Mouse (Mus musculus) CH12.LX (cell line): ENCODE results near the gene Ttll9. TPM values are rescaled to one million over a fixed set of nuclear protein-coding genes. Genes with fewer than 3 reads are reported as not detected.

Experiments
- DNase-seq: peaks from one replicate; pipeline ENCODE4 v3.0.0-alpha.2; 2013; ENCODE audit errors: extremely low read depth
- H3K27ac ChIP-seq: 2 replicates; pipeline ENCODE4 v1.5.1; 2012; ENCODE audit warnings: low read depth, mild to moderate bottlenecking, control low read depth, moderate library complexity; ENCODE audit not compliant: insufficient read depth
- H3K27me3 ChIP-seq: replicated peaks from 2 replicates; pipeline ENCODE3; 2012; ENCODE audit warnings: inconsistent platforms
- H3K36me3 ChIP-seq, 2 experiments: replicated peaks in 1 of 2; 2 replicates each; pipeline versions ENCODE3 to v1.6.1; 2012; ENCODE audit warnings: inconsistent platforms in 1 of 2, low read length in 1 of 2, mild to moderate bottlenecking in 1 of 2, mixed read lengths in 1 of 2, moderate library complexity in 1 of 2; ENCODE audit not compliant: control insufficient read depth in 1 of 2, insufficient read depth in 1 of 2
- H3K4me1 ChIP-seq, 2 experiments: 2 replicates each; pipeline ENCODE4 v1.6.1; 2012; ENCODE audit warnings: inconsistent platforms in 1 of 2, moderate library complexity in 1 of 2; ENCODE audit not compliant: insufficient read depth in 2 of 2, control insufficient read depth in 1 of 2
- H3K4me2 ChIP-seq: 2 replicates; pipeline ENCODE4 v1.6.1; 2012; ENCODE audit warnings: low read depth, mild to moderate bottlenecking, control low read depth; ENCODE audit not compliant: poor library complexity, insufficient read depth, severe bottlenecking
- H3K4me3 ChIP-seq, 3 experiments: fragments of 150-350 bp in 1 of 3; sonication (generic) in 1 of 3; replicated peaks in 1 of 3; 2 replicates each; pipeline versions ENCODE3 to v1.5.1; 2011 to 2012; ENCODE audit warnings: low read depth in 2 of 3, low read length in 2 of 3, mild to moderate bottlenecking in 2 of 3, moderate library complexity in 2 of 3, control low read depth in 1 of 3, improper control_type of control experiment in 1 of 3, inconsistent platforms in 1 of 3, mixed read lengths in 1 of 3; ENCODE audit not compliant: poor library complexity in 1 of 3
- H3K79me2 ChIP-seq: replicated peaks from 2 replicates; pipeline ENCODE4 v1.6.1; 2012; ENCODE audit warnings: mild to moderate bottlenecking, moderate library complexity; ENCODE audit not compliant: control insufficient read depth, poor library complexity, insufficient read depth, severe bottlenecking; ENCODE audit errors: extremely low read depth
- H3K9ac ChIP-seq: 2 replicates; pipeline ENCODE4 v1.6.1; 2012; ENCODE audit warnings: low read depth, mild to moderate bottlenecking, control low read depth, moderate library complexity; ENCODE audit not compliant: insufficient read depth
- H3K9me3 ChIP-seq: replicated peaks from 2 replicates; pipeline ENCODE3; 2012; ENCODE audit warnings: low read length, inconsistent platforms, mixed read lengths
- BHLHE40 ChIP-seq: IDR thresholded peaks from 2 replicates; pipeline ENCODE4 v1.6.1; 2011; ENCODE audit warnings: mild to moderate bottlenecking, low read depth, low read length, improper control_type of control experiment
- CHD2 ChIP-seq: IDR thresholded peaks from 2 replicates; pipeline ENCODE4 v1.6.1; 2011; ENCODE audit warnings: low read length, improper control_type of control experiment
- ETS1 ChIP-seq: conservative IDR thresholded peaks from 2 replicates; pipeline ENCODE4 v1.6.1; 2012; ENCODE audit warnings: low read depth, mild to moderate bottlenecking, inconsistent platforms, low read length, improper control_type of control experiment, moderate library complexity
- GABPA ChIP-seq: IDR thresholded peaks from 2 replicates; pipeline ENCODE4 v1.6.1; 2012; ENCODE audit warnings: low read depth, low read length, improper control_type of control experiment, inconsistent platforms; ENCODE audit not compliant: insufficient replicate concordance
- HCFC1 ChIP-seq: IDR thresholded peaks from 2 replicates; pipeline ENCODE4 v1.6.1; 2012; ENCODE audit warnings: low read depth, mild to moderate bottlenecking, inconsistent platforms, low read length, improper control_type of control experiment
- JUN ChIP-seq: IDR thresholded peaks from 2 replicates; pipeline ENCODE4 v1.6.1; 2011; ENCODE audit warnings: low read depth, mild to moderate bottlenecking, low read length, improper control_type of control experiment, moderate library complexity; ENCODE audit not compliant: insufficient read depth
- JUND ChIP-seq: conservative IDR thresholded peaks from 2 replicates; pipeline ENCODE4 v1.6.1; 2011; ENCODE audit warnings: low read depth, low read length, improper control_type of control experiment
- KAT2A ChIP-seq: IDR thresholded peaks from 2 replicates; pipeline ENCODE4 v1.6.1; 2012; ENCODE audit warnings: low read length, improper control_type of control experiment, inconsistent platforms; ENCODE audit not compliant: insufficient replicate concordance
- MAX ChIP-seq: IDR thresholded peaks from 2 replicates; pipeline ENCODE4 v1.6.1; 2011; ENCODE audit warnings: low read length, improper control_type of control experiment
- MXI1 ChIP-seq: IDR thresholded peaks from 2 replicates; pipeline ENCODE4 v1.6.1; 2011; ENCODE audit warnings: mild to moderate bottlenecking, low read depth, low read length, improper control_type of control experiment
- MYC ChIP-seq: IDR thresholded peaks from 2 replicates; pipeline ENCODE4 v1.6.1; 2011; ENCODE audit warnings: low read depth, mild to moderate bottlenecking, improper control_type of control experiment, low read length
- NRF1 ChIP-seq: IDR thresholded peaks from 2 replicates; pipeline ENCODE4 v1.6.1; 2014; ENCODE audit warnings: low read depth, mild to moderate bottlenecking, inconsistent platforms, low read length, improper control_type of control experiment, moderate library complexity
- PAX5 ChIP-seq: IDR thresholded peaks from 2 replicates; pipeline ENCODE4 v1.6.1; 2012; ENCODE audit warnings: low read length, inconsistent platforms, mixed read lengths
- POLR2A ChIP-seq: IDR thresholded peaks from 2 replicates; pipeline ENCODE4 v1.6.1; 2011; ENCODE audit warnings: low read depth, mild to moderate bottlenecking, improper control_type of control experiment, low read length
- POLR2AphosphoS2 ChIP-seq: IDR thresholded peaks from 2 replicates; pipeline ENCODE4 v1.6.1; 2011; ENCODE audit warnings: low read depth, low read length, improper control_type of control experiment
- RAD21 ChIP-seq: IDR thresholded peaks from 2 replicates; pipeline ENCODE4 v1.6.1; 2011; ENCODE audit warnings: low read depth, mild to moderate bottlenecking, low read length, improper control_type of control experiment, moderate library complexity
- RCOR1 ChIP-seq: conservative IDR thresholded peaks from 2 replicates; pipeline ENCODE4 v1.6.1; 2012; ENCODE audit warnings: low read depth, mild to moderate bottlenecking, inconsistent platforms, low read length, improper control_type of control experiment
- SIN3A ChIP-seq: IDR thresholded peaks from 2 replicates; pipeline ENCODE4 v1.6.1; 2012; ENCODE audit warnings: low read length, improper control_type of control experiment, inconsistent platforms
- SMC3 ChIP-seq: IDR thresholded peaks from 2 replicates; pipeline ENCODE4 v1.6.1; 2011; ENCODE audit warnings: low read depth, low read length, improper control_type of control experiment
- TCF12 ChIP-seq: IDR thresholded peaks from 2 replicates; pipeline ENCODE4 v1.6.1; 2014; ENCODE audit warnings: low read depth, mild to moderate bottlenecking, inconsistent platforms, low read length, improper control_type of control experiment
- USF1 ChIP-seq: IDR thresholded peaks from 2 replicates; pipeline ENCODE4 v1.6.1; 2014; ENCODE audit warnings: low read depth, mild to moderate bottlenecking, inconsistent platforms, low read length, improper control_type of control experiment
- USF2 ChIP-seq: conservative IDR thresholded peaks from 2 replicates; pipeline ENCODE4 v1.6.1; 2011; ENCODE audit warnings: low read depth, low read length, improper control_type of control experiment
- ZKSCAN1 ChIP-seq: IDR thresholded peaks from 2 replicates; pipeline ENCODE4 v1.6.1; 2012; ENCODE audit warnings: low read depth, inconsistent platforms, low read length, improper control_type of control experiment, borderline replicate concordance
- ZMIZ1 ChIP-seq: IDR thresholded peaks from 2 replicates; pipeline ENCODE4 v1.6.1; 2012; ENCODE audit warnings: low read depth, mild to moderate bottlenecking, inconsistent platforms, low read length, improper control_type of control experiment
- ZNF384 ChIP-seq: IDR thresholded peaks from 2 replicates; pipeline ENCODE4 v1.6.1; 2012; ENCODE audit warnings: low read depth, low read length, improper control_type of control experiment, inconsistent platforms
- dilution Hi-C: fragments of 300-500 bp; cut with MboI; formaldehyde crosslinking; loops from 2 replicates; pipeline ENCODE4 v1.14.3; 2020; ENCODE audit warnings: low sequenced_read_pairs; ENCODE audit not compliant: extremely low pct_unique_long_range_greater_than_20kb, extremely low pct_ligation_motif_present
- in situ Hi-C: fragments of 300-500 bp; cut with MboI; formaldehyde crosslinking; loops from 3 replicates; pipeline ENCODE4 v1.14.3; 2019; ENCODE audit warnings: low sequenced_read_pairs, low pct_ligation_motif_present, low pct_unique_long_range_greater_than_20kb, mixed read lengths
- polyA plus RNA-seq: library from polyadenylated mRNA; unstranded; fragments of >175 nt; gene quantifications from 2 replicates; pipeline ENCODE4 v1.2.1, GENCODE M21; 2012; ENCODE audit warnings: low read depth; ENCODE audit not compliant: insufficient read length
- total RNA-seq, 2 experiments: library from RNA; depleted of rRNA; stranded (reverse); fragments of 300-350 nt in 1 of 2; fragments of >200 nt in 1 of 2; gene quantifications; 2 replicates each; pipeline ENCODE4 v1.2.3; 2012 to 2014

Ttll9 gene
- total and polyA plus RNA-seq, 3 experiments: 1.5 to 1.7 (median 1.7) TPM

DNA sequence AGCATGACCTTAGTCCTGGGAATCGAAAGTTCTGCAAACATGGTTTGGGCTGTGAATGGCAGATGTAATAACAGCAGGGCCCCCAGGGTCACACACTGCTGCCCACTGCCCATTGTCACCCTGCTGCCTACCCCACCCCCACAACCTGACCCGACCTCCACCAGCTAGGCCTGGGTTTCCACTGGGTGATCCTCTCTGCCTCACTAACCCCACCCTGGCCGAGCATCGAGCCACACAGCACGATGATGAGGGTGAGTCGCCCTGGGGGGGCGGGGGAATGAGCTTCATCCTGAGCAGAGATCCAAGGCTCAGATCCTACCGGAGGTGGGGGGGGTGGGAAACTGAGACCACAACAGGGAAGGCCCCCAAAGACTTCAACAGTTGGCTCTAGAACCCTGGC lies 38.2 kb upstream of the Ttll9 start:
- Histone ChIP-seq H3K9ac (no peak overlapping the region), H3K79me2 (no peaks in the 10 kb centered on the region), H3K4me2 (no peak overlapping the region), H3K4me3 (no peak overlapping the region), H3K4me1 (peaks cover 14 to 72% of the 10 kb centered on the region in 2 experiments), H3K27ac (no peak overlapping the region), H3K9me3 (peaks cover 3% of the 10 kb centered on the region), H3K27me3 (no peaks in the 10 kb centered on the region), H3K36me3 (no peaks in the 10 kb centered on the region)
- no peak for TF ChIP-seq JUND
- TF ChIP-seq MXI1: no peak
- no peak for TF ChIP-seq ZKSCAN1
- no peak for TF ChIP-seq RCOR1
- TF ChIP-seq KAT2A: no peak
- TF ChIP-seq USF1: no peak
- TF ChIP-seq MAX: no peak
- no peak for TF ChIP-seq GABPA
- no peak for TF ChIP-seq PAX5
- no peak for TF ChIP-seq USF2
- no peak for TF ChIP-seq TCF12
- TF ChIP-seq SMC3: no peak
- no peak for DNase-seq
- in situ Hi-C loops: loop anchor here (25.0 kb wide), 1 partner anchor 663 kb away; no protein-coding TSS in a partner anchor
- dilution Hi-C loops: no loop called here

DNA sequence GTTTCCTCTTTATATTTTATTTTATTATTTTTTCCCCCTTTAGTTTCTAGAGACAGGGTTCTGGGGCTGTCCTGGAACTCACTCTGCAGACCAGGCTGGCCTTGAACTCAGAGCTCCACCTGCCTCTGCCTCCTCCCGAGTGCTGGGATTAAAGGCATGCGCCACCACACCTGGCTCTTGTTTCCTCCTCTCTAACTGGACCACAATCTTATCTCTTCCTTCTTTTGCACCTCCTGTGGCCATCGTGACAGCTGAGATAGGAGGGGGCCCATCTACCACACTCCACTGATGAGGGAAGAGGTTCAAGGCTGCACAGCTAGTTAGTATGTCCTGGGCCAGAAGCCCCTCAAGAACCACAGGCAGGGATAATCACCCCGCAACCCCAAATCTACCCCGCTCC lies 37.7 kb upstream of the Ttll9 start:
- no peak overlapping the region for H3K27ac ChIP-seq
- in situ Hi-C loops (loop anchor here (25.0 kb wide), 1 partner anchor 663 kb away; no protein-coding TSS in a partner anchor), dilution Hi-C loops (no loop called here)
- no peaks in the 10 kb centered on the region for H3K9me3 ChIP-seq
- no peak for DNase-seq
- no peaks in the 10 kb centered on the region for H3K79me2 ChIP-seq
- no peaks in the 10 kb centered on the region for H3K36me3 ChIP-seq
- peaks cover 14 to 71% of the 10 kb centered on the region in 2 experiments for H3K4me1 ChIP-seq
- H3K4me3 ChIP-seq: no peak overlapping the region
- H3K9ac ChIP-seq: no peak overlapping the region
- H3K27me3 ChIP-seq: no peaks in the 10 kb centered on the region
- TF ChIP-seq MAX (no peak), MXI1 (no peak), POLR2A (no peak), TCF12 (no peak), SIN3A (no peak), JUN (no peak), POLR2AphosphoS2 (no peak), HCFC1 (no peak), RAD21 (no peak), MYC (no peak), BHLHE40 (no peak), ZMIZ1 (no peak), ZKSCAN1 (no peak), PAX5 (no peak), ETS1 (no peak), CHD2 (no peak), NRF1 (no peak), ZNF384 (no peak)
- H3K4me2 ChIP-seq: no peak overlapping the region
